Mouse (Mus musculus) thymus, adult 18-20 months (tissue): ENCODE data around the gene Tsc22d3.

ENCODE experiments used
- DNase-seq, 2 experiments: peaks; one replicate each; pipeline ENCODE4 v3.0.0; 2022; ENCODE audit warnings: mixed read lengths in 2 of 2

The Tsc22d3 gene

GRCm38 (mm10) chrX:140600410-140601109 lies at the start of gene Tsc22d3:
TSS of gene Tsc22d3 (minus strand) at chrX:140600659.
- DNase-seq, result peak; percentile 5 to 28

- no peak for DNase-seq
These were observed 39.1 kb upstream of the Tsc22d3 start for GRCm38 (mm10) chrX:140639592-140639991.

- DNase-seq, result no peak
These were observed 37.6 kb upstream of the Tsc22d3 start for GRCm38 (mm10) chrX:140638028-140638427.

GRCm38 (mm10) chrX:140624875-140625594 lies 24.6 kb upstream of the Tsc22d3 start:
- DNase-seq, result no peak

GRCm38 (mm10) chrX:140609938-140610337 lies 9.5 kb upstream of the Tsc22d3 start:
- DNase-seq, result no peak

GRCm38 (mm10) chrX:140601884-140602283 lies 1.4 kb upstream of the Tsc22d3 start:
- no peak for DNase-seq

- DNase-seq, result no peak
These were observed 852 bp upstream of the Tsc22d3 start for GRCm38 (mm10) chrX:140601311-140601710.

GRCm38 (mm10) chrX:140599561-140600409 lies 674 bp downstream of the Tsc22d3 start:
- peak; percentile 3 to 5 for DNase-seq

- DNase-seq, result peak; percentile 22 to 30
These were observed 1.5 kb downstream of the Tsc22d3 start for GRCm38 (mm10) chrX:140598850-140599560.

GRCm38 (mm10) chrX:140598194-140598849 lies 2.1 kb downstream of the Tsc22d3 start:
- DNase-seq, result peak; percentile 6 to 12

GRCm38 (mm10) chrX:140591176-140591575 lies 9.3 kb downstream of the Tsc22d3 start:
- no peak for DNase-seq

GRCm38 (mm10) chrX:140590142-140590541 lies 10.3 kb downstream of the Tsc22d3 start:
- no peak for DNase-seq

- no peak for DNase-seq
These were observed 11.2 kb downstream of the Tsc22d3 start for GRCm38 (mm10) chrX:140589194-140589751.

GRCm38 (mm10) chrX:140588534-140588933 lies 11.9 kb downstream of the Tsc22d3 start:
- DNase-seq, result no peak

GRCm38 (mm10) chrX:140580416-140580815 lies 20.0 kb downstream of the Tsc22d3 start:
- no peak for DNase-seq

- DNase-seq, result no peak
These were observed 24.8 kb downstream of the Tsc22d3 start for GRCm38 (mm10) chrX:140575636-140576035.

GRCm38 (mm10) chrX:140575200-140575599 lies 25.3 kb downstream of the Tsc22d3 start:
- no peak for DNase-seq

- DNase-seq, result no peak
These were observed 27.6 kb downstream of the Tsc22d3 start for GRCm38 (mm10) chrX:140572702-140573338.

- DNase-seq, result no peak
These were observed 30.9 kb downstream of the Tsc22d3 start for GRCm38 (mm10) chrX:140569595-140569994.

GRCm38 (mm10) chrX:140567711-140568407 lies 32.6 kb downstream of the Tsc22d3 start:
- DNase-seq, result no peak

GRCm38 (mm10) chrX:140565759-140566158 lies 34.7 kb downstream of the Tsc22d3 start:
- DNase-seq, result no peak
